Mouse (Mus musculus) limb, embryonic 15.5 days (tissue): ENCODE data around the gene Pex16. TPM values are rescaled to one million over a fixed set of nuclear protein-coding genes. Genes with fewer than 3 reads are reported as not detected.

Experiments
- ATAC-seq: fragments of 200-750 bp; cut with Nextera tagmentation; 2 replicates; pipeline ENCODE4 v1.8.0; 2017; ENCODE audit warnings: low read depth, moderate TSS enrichment; ENCODE audit not compliant: insufficient number of reproducible peaks, low FRiP score, low TSS enrichment
- H3K27ac ChIP-seq: fragments of 300-500 bp; sonication (generic); 2 replicates; pipeline ENCODE4 v1.5.1; 2015; ENCODE audit warnings: moderate library complexity, mild to moderate bottlenecking, inconsistent platforms
- H3K27me3 ChIP-seq: fragments of 300-500 bp; sonication (generic); 2 replicates; pipeline ENCODE4 v1.6.1; 2015; ENCODE audit warnings: inconsistent platforms
- H3K36me3 ChIP-seq: fragments of 300-500 bp; sonication (generic); 2 replicates; pipeline ENCODE4 v1.6.1; 2015; ENCODE audit warnings: inconsistent platforms
- H3K4me1 ChIP-seq: fragments of 300-500 bp; sonication (generic); 2 replicates; pipeline ENCODE4 v1.6.1; 2015; ENCODE audit warnings: inconsistent platforms
- H3K4me2 ChIP-seq: fragments of 300-500 bp; sonication (generic); 2 replicates; pipeline ENCODE4 v1.6.1; 2015; ENCODE audit warnings: mild to moderate bottlenecking, inconsistent platforms
- H3K4me3 ChIP-seq: fragments of 300-500 bp; sonication (generic); 2 replicates; pipeline ENCODE4 v1.5.1; 2015; ENCODE audit warnings: mild to moderate bottlenecking, inconsistent platforms
- H3K9ac ChIP-seq: fragments of 300-500 bp; sonication (generic); 2 replicates; pipeline ENCODE4 v1.6.1; 2015; ENCODE audit warnings: inconsistent platforms
- H3K9me3 ChIP-seq: fragments of 300-500 bp; sonication (generic); 2 replicates; pipeline ENCODE4 v1.6.1; 2016; ENCODE audit warnings: inconsistent platforms
- WGBS: fragments of 180-500 bp; shearing (Covaris S2); methylation state at CpG from one replicate; pipeline ENCODE4 v1.1.7; 2015; 5-methylcytosine and 5-hydroxymethylcytosine counted together
- polyA plus RNA-seq: library from polyadenylated mRNA; unstranded; fragments of >200 nt; fragmentation: Nextera tagmentation; extraction: Ambion mirVana; gene quantifications from 2 replicates; pipeline ENCODE4 v1.2.1, GENCODE M21; 2015

Pex16 gene
- polyA plus RNA-seq, 1 experiment from 2014 or later = 25.2 TPM

DNA sequence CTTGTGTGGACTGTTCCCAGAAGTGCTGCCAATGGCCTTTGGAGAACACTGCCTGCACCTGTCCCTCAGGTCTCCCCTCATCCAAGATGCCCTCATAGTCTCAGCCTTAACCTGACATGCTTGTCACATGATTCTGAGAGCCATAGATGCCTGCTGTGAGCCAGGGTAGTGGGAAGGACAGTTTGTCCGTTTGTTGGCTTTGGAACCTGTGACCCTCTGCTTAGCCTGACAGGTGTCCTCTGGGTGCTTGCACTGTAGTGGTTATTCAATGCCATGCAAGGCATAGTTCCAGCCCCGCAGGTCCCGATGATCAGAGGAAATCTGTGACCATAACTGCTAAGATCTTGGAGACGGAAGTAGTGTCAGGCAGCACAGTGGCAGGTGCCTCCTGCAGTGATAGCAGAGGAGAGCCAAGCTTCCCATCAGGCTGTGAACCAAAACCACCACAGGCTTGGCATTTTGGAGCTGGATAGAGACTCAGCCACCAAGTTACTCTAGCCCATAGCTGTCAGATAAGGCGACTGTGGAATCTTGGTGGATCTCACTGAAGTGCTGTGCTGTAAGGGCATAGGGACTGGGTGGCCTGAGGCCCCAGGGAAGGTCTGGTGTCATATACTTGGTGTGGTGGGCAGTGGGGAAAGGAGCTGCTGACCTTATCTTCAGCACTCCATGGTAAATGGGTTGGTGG, 7.6 kb downstream of the Pex16 start, which contains the start of gene 1700029I15Rik:
Gene 1700029I15Rik, plus strand, starts transcription at position 638 of the 688 bp plus-strand sequence.
- Histone ChIP-seq H3K4me3 (no peak within 1 kb of the TSS), H3K4me2 (no peak within 1 kb of the TSS), H3K9me3 (no peaks in the 10 kb centered on the region), H3K27ac (no peak within 1 kb of the TSS), H3K9ac (no peak within 1 kb of the TSS), H3K27me3 (no peaks in the 10 kb centered on the region), H3K4me1 (no peaks in the 10 kb centered on the region), H3K36me3 (peaks cover 93% of the 10 kb centered on the region)
- WGBS = 85% methylated on average over 5 of the region's 5 CpGs
- ATAC-seq = no peak

- Histone ChIP-seq H3K4me2 (no peak overlapping the region), H3K4me3 (no peak overlapping the region), H3K9me3 (no peaks in the 10 kb centered on the region), H3K27ac (no peak overlapping the region), H3K9ac (no peak overlapping the region), H3K27me3 (no peaks in the 10 kb centered on the region), H3K4me1 (peaks cover 3% of the 10 kb centered on the region), H3K36me3 (peaks cover 96% of the 10 kb centered on the region)
- 84% methylated on average over 4 of the region's 4 CpGs for WGBS
- ATAC-seq = no peak
Observed at GRCm38 (mm10) chr2:92382759-92383158, 8.3 kb downstream of the Pex16 start.

- 76% methylated on average over 4 of the region's 4 CpGs for WGBS
- H3K9me3 ChIP-seq = no peaks in the 10 kb centered on the region
- H3K27ac ChIP-seq = no peak overlapping the region
- peaks cover 83% of the 10 kb centered on the region for H3K36me3 ChIP-seq
- H3K4me1 ChIP-seq = peaks cover 15% of the 10 kb centered on the region
- H3K27me3 ChIP-seq = no peaks in the 10 kb centered on the region
- ATAC-seq = no peak
- H3K9ac ChIP-seq = no peak overlapping the region
- no peak overlapping the region for H3K4me2 ChIP-seq
- no peak overlapping the region for H3K4me3 ChIP-seq
Observed at GRCm38 (mm10) chr2:92384101-92384500, 9.6 kb downstream of the Pex16 start.

DNA sequence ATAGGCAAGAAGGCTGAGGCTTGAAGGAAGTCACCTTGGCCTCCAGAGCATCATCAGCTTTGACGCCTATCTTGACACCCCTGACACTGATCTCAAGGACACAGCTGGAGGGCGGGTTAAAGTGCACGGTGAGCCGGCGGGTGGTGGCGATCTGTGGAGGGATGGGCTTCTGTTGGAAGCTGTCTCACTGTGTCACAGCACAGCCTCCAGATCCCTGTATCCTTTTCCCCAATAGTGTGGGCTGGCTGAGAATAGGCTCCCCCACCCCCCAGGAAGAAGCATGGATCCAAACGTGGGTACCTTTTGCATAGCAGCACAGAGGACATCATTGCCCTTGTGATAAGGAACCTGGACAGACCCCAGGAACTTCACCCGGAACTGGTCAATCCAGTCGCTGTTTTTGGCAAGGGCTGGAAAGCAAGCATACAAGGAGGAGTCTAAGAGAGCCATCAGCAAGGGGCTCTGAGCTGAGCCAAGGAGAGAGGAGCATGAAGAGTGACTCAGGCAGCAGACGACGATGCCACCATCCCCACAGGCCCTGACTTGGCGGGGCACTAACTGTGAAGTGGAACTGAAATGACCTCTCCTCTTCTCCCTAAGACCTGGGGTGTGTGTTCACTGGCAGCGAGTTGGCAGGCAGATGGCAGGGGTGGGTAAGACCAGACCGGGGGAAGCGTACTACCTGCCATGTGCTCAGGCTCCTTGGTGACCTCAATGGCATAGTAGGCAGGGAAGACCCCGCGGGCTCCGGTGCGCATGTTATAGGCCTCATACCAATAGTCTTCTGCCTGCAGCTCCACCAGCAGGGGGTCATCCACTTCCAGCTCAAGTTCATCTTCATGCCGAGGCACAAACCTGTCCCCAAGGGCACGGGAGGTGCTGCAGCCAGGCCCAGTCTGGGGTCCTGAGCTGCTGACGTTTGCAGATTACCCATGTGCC, 10.9 kb downstream of the Pex16 start:
- ATAC-seq = no peak
- 83% methylated on average over 22 of the region's 22 CpGs for WGBS
- H3K36me3 ChIP-seq = peaks cover 70% of the 10 kb centered on the region

DNA sequence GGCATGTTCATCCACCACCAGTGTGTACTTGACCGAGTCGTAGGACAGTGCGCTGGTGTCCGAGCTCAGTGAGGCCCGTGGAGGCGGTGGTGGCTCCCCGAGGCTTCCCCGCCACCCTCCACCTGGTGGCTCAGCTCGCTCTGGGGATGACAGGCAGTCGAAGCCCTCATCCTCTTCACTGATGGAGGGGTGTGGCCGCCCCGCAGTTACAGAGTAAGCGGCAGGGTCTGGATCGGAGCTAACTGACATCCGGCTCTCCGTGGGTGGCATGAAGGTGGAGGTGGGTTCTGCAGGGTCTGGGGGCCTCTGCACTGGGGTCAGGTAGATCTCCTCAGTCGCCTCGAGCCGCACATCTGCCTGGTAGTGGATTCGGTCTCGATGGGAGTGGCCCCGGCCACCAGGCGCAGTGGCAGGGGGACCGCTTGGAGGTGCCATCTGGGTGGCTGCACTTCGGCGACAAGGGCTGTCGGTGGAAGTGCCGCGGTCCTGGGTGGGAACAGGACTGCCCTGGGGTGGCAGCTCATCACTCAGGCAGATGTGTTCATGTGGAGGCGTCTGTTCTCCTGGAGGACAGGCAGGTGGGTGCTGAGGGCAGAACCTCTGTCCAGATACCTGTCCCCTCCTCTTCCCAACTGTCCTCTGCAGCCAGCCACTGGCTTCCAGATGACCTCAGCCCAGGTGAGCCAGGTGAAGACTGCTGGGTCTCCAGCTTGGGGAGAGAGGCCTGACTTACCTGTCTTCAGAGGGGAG, 12.5 kb downstream of the Pex16 start:
- peaks cover 54% of the 10 kb centered on the region for H3K36me3 ChIP-seq

More for the DNA sequence above, 10.9 kb downstream of the Pex16 start:
- no peak overlapping the region for H3K27ac ChIP-seq
- H3K4me2 ChIP-seq = no peak overlapping the region
- no peaks in the 10 kb centered on the region for H3K9me3 ChIP-seq
- H3K4me1 ChIP-seq = peaks cover 26% of the 10 kb centered on the region
- H3K9ac ChIP-seq = no peak overlapping the region
- H3K4me3 ChIP-seq = no peak overlapping the region
- no peaks in the 10 kb centered on the region for H3K27me3 ChIP-seq

GRCm38 (mm10) chr2:92387646-92388045, 13.2 kb downstream of the Pex16 start:
- H3K4me3 ChIP-seq = no peak overlapping the region
- peaks cover 47% of the 10 kb centered on the region for H3K36me3 ChIP-seq
- H3K27me3 ChIP-seq = no peaks in the 10 kb centered on the region
- no peak overlapping the region for H3K9ac ChIP-seq
- H3K9me3 ChIP-seq = no peaks in the 10 kb centered on the region
- H3K4me2 ChIP-seq = peak overlapping the region; percentile 90; the same call in 1 of the 2 replicates
- no peak for ATAC-seq
- no peak overlapping the region for H3K27ac ChIP-seq
- 75% methylated on average over 4 of the region's 4 CpGs for WGBS
- peaks cover 45% of the 10 kb centered on the region for H3K4me1 ChIP-seq

More for the DNA sequence above, 12.5 kb downstream of the Pex16 start:
- Histone ChIP-seq H3K9ac (no peak overlapping the region), H3K4me3 (no peak overlapping the region), H3K27ac (no peak overlapping the region), H3K27me3 (no peaks in the 10 kb centered on the region), H3K9me3 (no peaks in the 10 kb centered on the region), H3K4me1 (peaks cover 39% of the 10 kb centered on the region), H3K4me2 (no peak overlapping the region)
- no peak for ATAC-seq
- 89% methylated on average over 30 of the region's 30 CpGs for WGBS

DNA sequence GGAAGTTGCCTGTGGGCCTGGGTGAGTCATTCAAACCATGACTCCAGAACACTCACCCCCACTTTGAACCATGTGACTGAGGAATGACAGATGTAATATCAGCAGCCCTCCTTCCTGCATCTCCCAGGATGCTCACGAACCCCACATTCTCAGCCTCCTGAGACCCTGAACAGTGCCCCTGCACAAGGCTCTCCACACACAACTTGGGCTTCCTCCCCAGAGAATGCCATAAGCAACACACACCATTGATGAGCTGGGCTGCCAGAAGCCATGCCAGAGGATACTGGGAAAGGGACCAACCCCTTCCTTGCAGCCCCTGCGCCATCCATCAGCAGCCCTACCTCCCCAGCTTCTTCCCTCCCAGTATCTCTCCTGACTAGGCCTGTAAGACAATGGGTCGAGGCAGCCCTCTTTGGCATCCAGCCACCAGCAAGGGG, 13.6 kb downstream of the Pex16 start:
- WGBS = 62% methylated on average over 3 of the region's 3 CpGs
- no peaks in the 10 kb centered on the region for H3K9me3 ChIP-seq
- H3K4me1 ChIP-seq = peaks cover 50% of the 10 kb centered on the region
- H3K4me3 ChIP-seq = peak overlapping the region; percentile 69
- H3K9ac ChIP-seq = peak overlapping the region; percentile 58; the same call in 1 of the 2 replicates
- H3K27ac ChIP-seq = no peak overlapping the region
- H3K36me3 ChIP-seq = peaks cover 43% of the 10 kb centered on the region
- no peak for ATAC-seq
- peak overlapping the region; percentile 90 for H3K4me2 ChIP-seq
- no peaks in the 10 kb centered on the region for H3K27me3 ChIP-seq

DNA sequence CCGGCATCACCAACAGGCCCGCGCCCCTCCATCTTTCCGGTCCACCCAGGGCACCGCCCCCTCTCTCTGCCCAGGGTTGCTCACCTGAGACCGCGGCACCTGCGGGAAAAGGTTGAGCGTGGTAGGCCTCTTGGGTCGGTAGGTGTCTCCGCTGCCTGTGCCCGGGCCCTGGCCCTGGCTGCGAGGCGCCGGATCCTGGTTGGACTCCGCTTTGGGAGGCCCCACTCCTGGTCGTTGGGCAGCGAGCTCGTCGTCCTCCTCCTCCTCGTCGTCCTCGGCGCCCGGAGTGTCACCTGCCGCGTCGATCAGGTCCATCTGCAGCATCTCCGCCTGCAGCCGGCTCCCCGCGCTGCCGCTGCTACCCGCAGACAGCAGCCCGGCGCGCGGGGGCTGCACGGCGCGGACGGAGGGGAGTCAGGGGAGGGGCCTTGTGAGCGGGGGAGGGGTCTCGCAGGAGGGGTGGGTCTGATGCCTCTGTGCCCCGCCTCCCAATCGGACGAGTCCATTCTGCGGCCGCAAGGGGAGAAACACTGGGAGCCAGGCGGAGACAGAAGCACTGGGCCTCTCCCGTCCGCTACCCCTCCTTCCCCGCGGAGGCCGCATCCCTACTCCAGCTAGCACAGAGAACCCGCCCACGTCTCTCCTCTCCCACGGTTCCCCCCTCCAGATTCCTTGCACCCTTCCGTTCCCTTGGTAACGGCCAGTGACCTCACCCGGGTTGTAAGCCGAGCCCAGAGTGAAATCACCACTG, 14.6 kb downstream of the Pex16 start:
- H3K27ac ChIP-seq = peak overlapping the region; percentile 87
- peak overlapping the region; percentile 90 for H3K4me2 ChIP-seq
- peaks cover 50% of the 10 kb centered on the region for H3K4me1 ChIP-seq
- H3K27me3 ChIP-seq = no peaks in the 10 kb centered on the region
- ATAC-seq = peak; percentile 83
- H3K9ac ChIP-seq = peak overlapping the region; percentile 58
- peak overlapping the region; percentile 69 for H3K4me3 ChIP-seq
- H3K9me3 ChIP-seq = no peaks in the 10 kb centered on the region
- WGBS = 1% methylated on average over 61 of the region's 62 CpGs
- H3K36me3 ChIP-seq = peaks cover 33% of the 10 kb centered on the region

- Histone ChIP-seq H3K4me2 (peak overlapping the region; percentile 90), H3K4me3 (peak overlapping the region; percentile 69), H3K27ac (peak overlapping the region; percentile 87), H3K27me3 (no peaks in the 10 kb centered on the region), H3K9me3 (no peaks in the 10 kb centered on the region), H3K36me3 (peaks cover 27% of the 10 kb centered on the region), H3K9ac (peak overlapping the region; percentile 58; the same call in 1 of the 2 replicates), H3K4me1 (peaks cover 50% of the 10 kb centered on the region)
- peak; percentile 12; the same call in 1 of the 2 replicates for ATAC-seq
- WGBS = 6% methylated on average over 10 of the region's 10 CpGs
Observed at GRCm38 (mm10) chr2:92389645-92390044, 15.2 kb downstream of the Pex16 start.

GRCm38 (mm10) chr2:92390206-92390930, 15.9 kb downstream of the Pex16 start:
- no peak overlapping the region for H3K4me3 ChIP-seq
- H3K4me1 ChIP-seq = peaks cover 50% of the 10 kb centered on the region
- no peaks in the 10 kb centered on the region for H3K27me3 ChIP-seq
- peaks cover 20% of the 10 kb centered on the region for H3K36me3 ChIP-seq
- no peak for ATAC-seq
- no peak overlapping the region for H3K27ac ChIP-seq
- no peaks in the 10 kb centered on the region for H3K9me3 ChIP-seq
- no peak overlapping the region for H3K9ac ChIP-seq
- 0 out of 2 replicates have a peak overlapping the region, but pooled peaks have one; percentile 90 for H3K4me2 ChIP-seq
- WGBS = 75% methylated on average over 6 of the region's 6 CpGs
